Mouse (Mus musculus) cerebellum, adult 18-20 months (tissue): ENCODE data around the gene Cyth3.

Source experiments
- DNase-seq, 2 experiments: peaks; one replicate each; pipeline ENCODE4 v3.0.0; 2021

Cyth3 gene

GRCm38 (mm10) chr5:143616657-143617329 lies 5.5 kb upstream of the Cyth3 start:
- no peak for DNase-seq

GRCm38 (mm10) chr5:143617487-143618209 lies 4.6 kb upstream of the Cyth3 start:
- DNase-seq = no peak

DNA sequence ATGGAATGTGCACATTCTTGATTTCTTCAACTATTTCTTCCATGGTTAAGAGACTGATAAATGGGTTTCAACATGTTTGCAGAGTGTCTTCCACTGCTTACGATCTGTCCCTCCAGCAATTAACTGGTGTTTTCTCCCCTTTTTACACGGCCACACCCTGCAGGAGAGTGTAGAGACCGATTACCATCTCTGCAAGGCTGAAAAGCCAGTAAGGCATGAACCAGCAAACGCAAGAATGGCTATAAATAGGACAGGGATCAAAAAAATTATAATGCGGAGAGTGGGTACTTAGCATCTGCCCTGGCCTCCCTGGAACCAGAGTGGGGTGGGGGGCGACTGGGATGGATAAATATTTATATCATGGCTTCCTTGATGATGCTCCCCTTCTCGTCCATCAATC lies 3.7 kb upstream of the Cyth3 start:
- DNase-seq = no peak

DNA sequence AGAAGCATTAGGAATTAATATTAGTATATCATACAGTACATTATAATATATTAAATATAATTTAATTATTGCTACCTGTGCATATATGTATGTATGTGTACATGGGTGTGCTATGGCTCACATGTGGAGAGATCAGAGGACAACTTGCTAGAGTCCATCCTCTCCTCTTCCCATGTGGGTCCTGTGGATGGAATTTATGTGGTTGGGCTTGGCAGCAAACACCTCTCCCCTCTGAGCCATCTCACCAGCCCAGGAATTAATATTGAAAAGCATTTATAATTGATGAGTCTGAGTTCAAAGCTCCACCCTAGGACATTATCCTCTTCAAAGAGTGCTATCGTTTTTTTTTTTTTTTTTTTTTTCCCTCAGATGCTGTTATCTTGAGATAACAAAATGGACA lies 2.1 kb upstream of the Cyth3 start:
- DNase-seq = no peak

- DNase-seq = peak; percentile 52 to 63
Observed at GRCm38 (mm10) chr5:143620941-143621340, 1.3 kb upstream of the Cyth3 start.

DNA sequence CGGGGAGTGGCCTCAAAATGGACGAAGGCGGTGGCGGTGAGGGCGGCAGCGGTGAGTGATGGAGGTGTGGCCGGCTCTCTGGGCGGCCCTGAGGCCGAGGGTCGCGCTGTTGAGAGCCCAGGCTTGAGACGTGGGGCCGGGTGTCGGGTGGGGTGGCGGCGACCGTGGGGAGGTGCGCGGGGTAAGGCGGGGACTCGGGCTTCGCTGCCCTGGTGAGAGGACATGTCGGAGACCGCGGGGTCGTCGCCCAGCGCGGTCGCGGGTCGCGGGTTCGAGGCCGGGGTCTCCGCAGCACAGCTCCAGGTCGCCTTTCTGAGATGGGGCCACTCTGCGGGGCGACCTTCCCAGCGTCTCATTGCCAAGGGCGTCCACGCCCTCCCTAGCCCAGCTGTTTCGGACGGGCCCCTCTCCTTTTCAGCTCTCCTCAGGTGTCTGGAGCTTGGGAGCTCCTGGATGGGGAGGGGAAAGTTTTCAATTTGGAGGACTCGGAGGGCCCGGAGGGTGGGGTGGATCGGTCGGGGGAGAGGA lies 440 bp downstream of the Cyth3 start:
- DNase-seq = no peak

- no peak for DNase-seq
Observed at GRCm38 (mm10) chr5:143623356-143624295, 1.4 kb downstream of the Cyth3 start.

- no peak for DNase-seq
Observed at GRCm38 (mm10) chr5:143624449-143624848, 2.2 kb downstream of the Cyth3 start.

DNA sequence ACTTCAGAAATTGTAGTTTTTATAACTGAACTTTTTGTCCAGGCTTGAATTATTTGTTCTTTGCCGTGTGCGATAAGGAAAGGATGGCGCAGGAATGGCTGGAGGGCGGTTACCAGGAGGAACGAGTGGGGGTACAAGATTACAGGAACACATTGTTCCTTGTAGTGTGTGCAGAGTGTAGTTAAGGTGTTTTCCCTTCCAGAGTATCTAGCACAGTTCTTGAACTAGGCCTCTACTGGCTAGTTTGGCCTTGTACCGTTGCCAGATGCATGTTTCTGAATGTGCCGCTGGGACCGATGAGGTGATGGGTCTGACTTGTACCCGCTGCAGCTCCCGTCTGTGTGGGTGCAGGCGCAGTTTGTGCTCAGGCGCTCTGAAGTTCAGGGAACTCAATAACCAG lies 3.2 kb downstream of the Cyth3 start:
- no peak for DNase-seq

DNA sequence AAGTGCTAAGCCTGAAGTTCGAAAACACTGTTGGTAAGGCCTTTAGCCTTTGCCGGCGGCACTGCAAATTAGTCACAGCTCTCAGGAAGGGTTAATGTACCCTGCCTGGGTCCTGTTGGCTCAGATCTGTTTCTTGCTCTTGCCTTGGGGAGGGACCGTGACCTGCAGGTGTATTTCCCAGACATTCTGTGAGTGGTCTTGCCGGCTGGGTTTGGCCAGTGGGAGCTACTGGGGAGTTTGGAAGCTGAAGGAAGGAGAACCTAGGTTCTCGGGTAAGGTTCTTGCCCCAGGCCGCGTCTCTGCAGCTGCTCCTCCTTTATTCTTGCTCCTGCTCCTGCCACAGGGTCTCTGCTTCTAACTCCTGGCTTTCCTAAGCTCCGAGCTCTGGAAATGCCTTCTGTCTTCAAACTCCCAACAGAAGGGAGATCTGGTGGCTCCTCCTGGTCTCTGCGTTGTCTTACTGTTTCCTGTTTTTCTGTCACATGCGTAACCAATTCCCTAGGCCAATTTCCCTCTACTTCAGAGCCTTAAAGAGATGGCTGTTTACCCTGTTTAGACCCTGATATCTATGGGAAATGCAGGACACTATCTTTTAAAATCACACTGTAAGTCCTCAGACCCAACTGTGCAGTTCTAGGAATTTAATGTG lies 3.8 kb downstream of the Cyth3 start:
- DNase-seq = no peak

DNA sequence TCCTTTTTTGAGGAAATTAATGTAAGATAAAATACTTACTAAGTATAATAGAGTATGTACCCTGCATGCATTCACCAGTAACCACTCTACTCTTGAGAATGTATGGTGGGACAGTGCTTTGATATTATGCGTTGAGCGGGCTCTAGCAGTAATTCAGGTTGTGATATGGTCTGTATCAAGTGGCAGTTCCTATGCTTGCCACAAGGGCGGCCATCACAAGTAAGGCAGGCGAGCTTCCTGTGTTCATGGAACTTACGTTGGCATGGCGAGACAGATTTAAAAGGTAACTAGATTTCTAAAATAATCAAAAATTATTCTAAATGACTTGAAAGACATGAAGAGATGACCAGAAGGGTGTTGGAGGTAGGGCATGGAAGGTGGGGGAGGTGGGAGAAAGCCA lies 5.3 kb downstream of the Cyth3 start:
- DNase-seq = no peak

DNA sequence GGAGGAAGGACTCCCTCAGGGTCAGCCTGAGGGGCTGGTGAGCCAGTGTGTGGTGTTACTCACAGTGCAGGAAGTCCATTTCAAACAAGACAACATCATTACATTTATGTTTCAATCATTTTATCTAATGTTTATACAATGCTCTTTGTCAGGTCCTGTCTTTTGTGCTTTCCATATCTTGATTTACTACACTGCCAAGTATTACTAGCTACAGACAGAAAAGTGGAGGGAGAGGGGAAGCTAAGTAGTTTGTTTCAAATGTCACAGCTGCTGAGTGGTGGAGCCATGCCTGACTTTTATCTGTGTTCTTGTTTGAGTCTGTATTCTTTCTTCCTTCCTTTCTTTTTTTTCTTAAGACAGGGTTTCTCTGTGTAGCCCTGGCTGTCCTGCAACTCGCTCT lies 5.7 kb downstream of the Cyth3 start:
- no peak for DNase-seq

- no peak for DNase-seq
Observed at GRCm38 (mm10) chr5:143629686-143630085, 7.4 kb downstream of the Cyth3 start.

GRCm38 (mm10) chr5:143630214-143630613 lies 8.0 kb downstream of the Cyth3 start:
- no peak for DNase-seq

GRCm38 (mm10) chr5:143630738-143631137 lies 8.5 kb downstream of the Cyth3 start:
- DNase-seq = no peak

- no peak for DNase-seq
Observed at GRCm38 (mm10) chr5:143631559-143631958, 9.3 kb downstream of the Cyth3 start.

DNA sequence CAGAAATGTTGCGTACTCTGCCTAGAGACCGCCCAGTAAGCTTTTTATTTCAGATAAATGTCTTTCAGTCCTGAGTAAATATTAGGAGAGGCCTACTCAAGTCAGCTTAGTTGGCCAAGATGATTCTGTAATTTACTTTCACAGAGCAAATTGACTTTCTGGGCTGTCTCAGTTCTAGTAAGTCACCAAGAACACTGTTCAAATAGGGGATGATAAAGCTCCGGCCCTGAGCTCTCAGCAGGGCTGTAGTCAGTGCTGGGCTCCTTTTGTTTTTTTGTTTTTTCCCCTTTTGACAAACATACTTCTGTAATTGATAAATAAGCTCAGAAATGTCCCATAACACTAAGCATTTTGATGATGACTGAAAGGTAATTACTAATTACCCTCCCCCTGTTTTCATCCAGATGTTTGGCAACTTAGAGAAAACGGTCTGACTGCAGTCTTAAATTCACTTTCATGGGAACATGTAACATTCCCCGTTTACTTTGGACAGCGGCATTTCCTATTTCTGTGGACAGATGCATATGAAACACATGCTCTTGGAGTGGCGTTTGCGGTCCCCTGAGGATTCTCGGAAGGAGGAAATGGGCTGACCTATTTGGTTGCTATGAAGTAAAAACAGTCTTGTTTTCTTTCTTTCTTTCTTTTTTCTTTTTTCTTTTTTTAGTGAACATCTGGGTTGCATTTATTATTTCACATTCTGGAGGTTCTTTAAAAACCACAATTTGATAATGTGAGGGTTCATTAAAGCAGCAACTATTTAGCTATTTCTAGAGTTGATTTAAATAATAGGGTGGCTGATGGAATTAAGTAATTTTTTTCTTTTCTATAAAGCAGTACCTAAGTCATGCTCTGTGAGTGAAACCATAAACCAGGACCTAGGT lies 10.7 kb downstream of the Cyth3 start:
- no peak for DNase-seq

DNA sequence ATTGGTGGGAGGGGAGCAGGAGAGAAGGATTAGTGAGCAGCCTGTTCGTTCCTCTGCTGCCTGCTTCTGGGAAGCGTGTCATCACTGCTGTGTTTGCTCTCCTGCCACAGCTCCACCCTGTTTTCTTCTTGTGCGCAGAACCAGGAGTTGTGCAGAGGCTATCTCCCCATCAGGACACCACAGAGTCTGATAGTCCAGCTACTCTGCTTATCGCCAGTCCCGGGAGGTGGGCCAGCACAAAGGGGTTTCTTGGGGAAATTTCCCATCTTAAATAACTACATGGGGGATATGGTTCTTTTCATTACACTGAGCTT lies 11.3 kb downstream of the Cyth3 start:
- DNase-seq = no peak

GRCm38 (mm10) chr5:143633877-143634276 lies 11.6 kb downstream of the Cyth3 start:
- DNase-seq = no peak

- DNase-seq = no peak
Observed at GRCm38 (mm10) chr5:143634550-143635112, 12.4 kb downstream of the Cyth3 start.

GRCm38 (mm10) chr5:143635358-143635757 lies 13.1 kb downstream of the Cyth3 start:
- no peak for DNase-seq

GRCm38 (mm10) chr5:143636173-143636572 lies 13.9 kb downstream of the Cyth3 start:
- no peak for DNase-seq
